Mouse (Mus musculus) brown adipose tissue, adult 24 weeks (tissue): ENCODE measurements around the gene Meaf6. TPM values are rescaled to one million over a fixed set of nuclear protein-coding genes. Genes with fewer than 3 reads are reported as not detected.

Experiments used
- H3K27ac ChIP-seq: fragments of 200-500 bp; replicated peaks from 2 replicates; pipeline ENCODE4 v1.5.1; 2012; ENCODE audit warnings: low read depth, mild to moderate bottlenecking, low read length
- H3K4me1 ChIP-seq: fragments of 200-500 bp; 2 replicates; pipeline ENCODE4 v1.6.1; 2012; ENCODE audit warnings: low read length, mixed read lengths; ENCODE audit not compliant: control insufficient read depth, insufficient read depth, insufficient read length
- H3K4me3 ChIP-seq: fragments of 200-500 bp; 2 replicates; pipeline ENCODE4 v1.5.1; 2012; ENCODE audit warnings: low read depth, mild to moderate bottlenecking, low read length, moderate library complexity; ENCODE audit not compliant: insufficient read depth
- polyA plus RNA-seq: library from polyadenylated mRNA; stranded (reverse); fragments of >200 nt; gene quantifications from 2 replicates; pipeline ENCODE4 v1.2.4, GENCODE M21; 2012; ENCODE audit not compliant: missing spikeins, insufficient read depth, insufficient read length

The Meaf6 gene
- polyA plus RNA-seq, 1 experiment = 15.2 TPM

DNA sequence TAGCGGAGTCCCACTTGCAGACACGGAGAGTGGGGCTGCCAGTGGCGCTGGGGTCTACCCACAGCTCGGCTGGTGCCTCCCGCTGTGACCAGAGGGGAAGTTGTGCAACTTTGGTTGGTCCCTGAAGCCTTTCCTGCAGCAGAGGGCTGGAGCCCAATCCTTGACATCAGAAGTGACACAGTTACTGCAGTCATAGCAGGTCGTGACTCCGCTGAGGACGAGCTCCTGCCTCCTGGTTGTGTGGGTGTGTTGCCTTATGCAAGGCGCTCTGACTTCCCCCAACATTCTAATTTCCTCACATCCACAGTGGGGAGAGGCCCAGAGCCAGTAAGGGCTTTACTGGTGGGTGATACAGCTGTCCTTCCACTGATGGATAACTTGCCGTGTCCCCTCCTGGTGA lies 60.3 kb downstream of the Meaf6 start:
- H3K4me1 ChIP-seq = 0 out of 2 replicates have a peak, but pooled peaks cover 2% of the 10 kb centered on the region
- H3K4me3 ChIP-seq = no peak overlapping the region
- H3K27ac ChIP-seq = peak overlapping the region; percentile 8; the same call in 1 of the 2 replicates

DNA sequence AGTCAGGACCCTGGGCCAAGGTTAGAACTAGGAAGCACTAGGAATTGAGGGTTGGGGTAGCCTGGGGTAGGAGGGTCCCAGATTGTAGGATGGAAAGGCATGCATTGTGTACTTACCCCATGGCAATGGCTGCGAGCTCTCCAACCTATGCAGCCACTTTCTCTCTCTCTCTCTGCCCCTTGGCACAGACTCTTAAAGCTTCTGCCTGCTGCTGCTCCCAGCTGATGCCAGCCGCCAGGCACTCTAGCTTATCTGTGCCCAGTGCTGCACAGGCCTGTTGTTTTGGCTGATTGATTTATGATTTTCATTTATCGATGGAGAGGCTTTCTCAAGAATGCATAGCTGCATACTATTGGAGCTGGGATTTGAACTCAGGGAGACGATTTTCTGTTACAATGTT lies 63.0 kb downstream of the Meaf6 start:
- Histone ChIP-seq H3K4me3 (no peak overlapping the region), H3K4me1 (0 out of 2 replicates have a peak, but pooled peaks cover 2% of the 10 kb centered on the region), H3K27ac (no peak overlapping the region)

DNA sequence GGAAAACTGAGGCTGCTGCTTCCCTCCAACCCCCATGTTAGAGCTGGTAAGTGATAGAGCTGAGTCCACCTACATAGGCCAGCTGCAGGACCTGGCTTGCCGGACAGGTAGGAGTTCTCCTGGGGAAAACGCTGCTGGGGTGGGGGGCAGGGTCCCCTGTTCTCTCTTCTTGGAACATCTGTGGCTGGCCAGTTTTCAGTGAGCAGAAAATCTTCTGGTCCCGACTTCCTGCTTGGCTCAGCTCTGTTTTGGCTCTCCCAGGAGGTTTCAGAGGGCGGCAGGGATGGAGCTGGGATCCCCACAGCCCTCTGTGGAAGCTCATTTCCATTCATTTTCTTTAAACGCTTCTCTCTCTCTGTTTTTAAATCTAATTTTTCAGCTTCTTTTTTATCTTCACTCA lies 64.5 kb downstream of the Meaf6 start:
- Histone ChIP-seq H3K27ac (no peak overlapping the region), H3K4me3 (no peak overlapping the region), H3K4me1 (0 out of 2 replicates have a peak, but pooled peaks cover 2% of the 10 kb centered on the region)

DNA sequence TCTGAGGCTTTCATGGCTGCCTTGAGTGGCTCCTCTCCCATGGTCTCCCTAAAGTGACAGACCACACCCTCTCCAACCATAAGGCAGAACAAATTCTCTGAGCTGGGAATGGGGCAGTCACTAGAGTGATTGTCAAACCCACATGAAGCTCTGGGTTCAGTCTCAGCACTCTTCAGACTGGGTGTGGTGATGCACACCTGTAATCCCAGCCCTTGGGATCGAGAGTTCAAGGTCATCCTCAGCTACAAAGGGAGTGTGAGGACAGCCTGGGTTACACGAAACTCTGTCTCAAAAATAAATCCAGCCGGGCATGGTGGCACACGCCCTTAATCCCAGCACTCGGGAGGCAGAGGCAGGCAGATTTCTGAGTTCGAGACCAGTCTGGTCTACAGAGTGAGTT lies 67.5 kb downstream of the Meaf6 start:
- Histone ChIP-seq H3K27ac (no peak overlapping the region), H3K4me1 (no peaks in the 10 kb centered on the region), H3K4me3 (no peak overlapping the region)

DNA sequence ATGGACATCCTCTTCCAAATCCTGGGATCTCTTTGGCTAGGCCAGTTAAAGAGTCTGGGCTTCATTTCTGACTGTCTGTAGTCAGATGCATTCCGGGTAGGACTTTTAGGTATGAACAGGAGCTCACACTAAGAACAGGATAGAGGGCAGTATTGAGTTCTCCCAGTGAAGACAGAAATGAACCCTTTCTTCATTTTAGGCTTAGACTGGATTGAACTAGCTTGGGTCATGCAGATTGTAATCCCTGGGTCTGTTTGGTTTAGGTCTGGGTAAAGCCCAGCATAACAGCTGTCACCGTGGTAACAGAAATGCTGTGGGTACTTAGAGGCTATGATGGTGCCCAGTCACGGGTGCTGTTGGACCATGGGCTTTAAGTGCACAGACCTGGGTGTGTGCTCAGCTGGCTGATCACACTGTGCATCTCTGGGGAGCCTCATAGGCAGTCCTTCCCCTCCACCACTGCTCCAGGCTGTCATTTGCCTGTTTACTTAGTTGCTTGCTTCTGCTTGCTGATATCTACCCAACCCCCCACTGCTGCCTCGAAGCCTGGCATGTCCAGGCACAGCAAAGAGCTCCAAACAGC lies 68.8 kb downstream of the Meaf6 start:
- Histone ChIP-seq H3K4me1 (no peaks in the 10 kb centered on the region), H3K4me3 (no peak overlapping the region), H3K27ac (no peak overlapping the region)

DNA sequence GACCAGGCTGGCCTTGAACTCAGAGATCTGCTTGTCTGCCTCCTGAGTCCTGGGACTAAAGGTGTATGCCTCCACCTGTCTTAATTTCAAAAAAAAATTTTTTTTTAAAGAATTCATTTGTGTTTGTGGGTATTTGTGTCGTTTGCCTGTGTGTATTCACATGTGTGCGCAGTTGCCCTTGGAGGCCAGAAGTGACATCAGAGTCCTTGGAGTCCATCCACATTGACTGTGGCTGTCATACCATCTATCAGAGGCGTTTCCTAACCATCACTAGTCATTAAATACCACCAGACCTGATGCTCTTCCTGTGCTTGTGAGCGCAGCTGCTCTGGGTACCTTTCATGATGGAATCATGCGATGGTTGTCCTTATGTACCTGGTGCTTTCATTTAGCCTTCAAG lies 70.7 kb downstream of the Meaf6 start:
- no peaks in the 10 kb centered on the region for H3K4me1 ChIP-seq
- no peak overlapping the region for H3K27ac ChIP-seq
- no peak overlapping the region for H3K4me3 ChIP-seq

DNA sequence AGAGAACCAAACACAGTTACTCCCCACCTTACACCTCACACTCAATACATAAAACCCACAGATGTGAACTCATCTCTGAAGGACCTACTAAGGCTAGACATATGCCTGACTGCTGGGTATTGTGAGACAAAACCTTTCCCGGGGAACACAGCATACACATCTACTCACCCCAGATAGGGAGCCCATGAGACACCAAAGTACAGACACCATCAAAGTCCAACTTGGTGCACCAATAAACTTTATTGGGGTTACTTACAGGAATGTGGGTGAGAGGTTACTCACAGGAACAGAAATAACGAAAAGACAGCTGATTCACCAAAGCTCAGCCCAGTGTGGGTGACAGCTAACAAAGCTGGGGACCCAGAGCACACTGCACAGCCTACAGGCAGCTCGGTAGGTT lies 72.4 kb downstream of the Meaf6 start:
- no peak overlapping the region for H3K4me3 ChIP-seq
- H3K4me1 ChIP-seq = no peaks in the 10 kb centered on the region
- H3K27ac ChIP-seq = no peak overlapping the region

DNA sequence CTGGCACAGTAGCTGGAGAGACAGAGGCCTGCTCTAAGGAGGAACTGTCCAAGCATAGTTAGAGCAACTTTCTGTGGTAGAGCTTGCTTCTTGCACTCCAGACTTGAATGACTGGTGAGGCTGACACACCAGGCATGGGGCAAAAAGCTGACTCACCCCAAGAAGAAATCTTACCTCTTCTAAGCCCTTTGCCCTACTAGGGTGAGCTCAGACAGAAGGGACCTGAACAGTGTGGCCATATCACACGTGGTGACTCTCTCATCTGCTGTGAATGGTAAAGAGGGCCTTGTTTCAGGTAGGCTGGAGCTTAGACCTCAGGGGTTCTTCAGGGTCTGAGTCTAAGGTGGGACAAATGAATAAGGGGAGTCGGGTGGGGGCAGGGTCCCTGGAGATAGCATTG lies 73.1 kb downstream of the Meaf6 start:
- Histone ChIP-seq H3K4me3 (no peak overlapping the region), H3K4me1 (no peaks in the 10 kb centered on the region), H3K27ac (no peak overlapping the region)

DNA sequence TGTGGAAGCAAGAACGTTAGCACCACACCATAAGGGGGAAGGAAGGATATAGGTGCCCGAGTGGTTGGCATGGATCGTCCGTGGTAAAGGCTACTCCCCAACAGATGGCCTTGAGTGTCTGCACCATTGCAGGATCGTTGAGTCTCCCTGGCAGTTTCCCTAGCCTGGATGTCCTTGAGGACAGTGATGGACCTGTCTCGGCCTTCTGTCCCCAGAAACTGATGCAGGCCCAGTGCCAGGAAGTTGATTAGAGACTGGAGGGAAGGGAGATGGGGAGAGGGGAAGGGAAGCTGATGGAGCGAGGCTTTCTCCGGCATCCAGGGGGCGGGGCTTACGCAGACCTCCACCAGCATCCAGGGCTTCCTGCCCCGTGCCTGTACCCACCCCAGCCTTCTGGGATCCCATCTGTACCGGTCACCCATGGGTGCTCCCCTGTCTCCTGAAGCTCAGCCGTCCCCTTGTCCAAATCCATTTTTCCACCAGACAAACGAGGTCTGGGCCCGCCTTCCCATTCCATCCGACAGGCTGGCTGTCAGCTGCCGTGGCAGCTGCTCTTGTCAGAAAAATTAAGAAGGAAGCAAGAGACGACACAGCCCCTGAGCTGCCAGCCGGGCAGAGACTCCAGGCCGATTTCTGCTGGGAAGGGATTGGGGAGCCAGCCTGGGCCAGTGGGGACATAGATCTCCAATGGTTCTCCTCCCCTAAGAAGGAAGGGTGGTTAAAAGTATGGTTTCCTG lies 73.8 kb downstream of the Meaf6 start:
- Histone ChIP-seq H3K4me1 (no peaks in the 10 kb centered on the region), H3K27ac (no peak overlapping the region), H3K4me3 (no peak overlapping the region)

DNA sequence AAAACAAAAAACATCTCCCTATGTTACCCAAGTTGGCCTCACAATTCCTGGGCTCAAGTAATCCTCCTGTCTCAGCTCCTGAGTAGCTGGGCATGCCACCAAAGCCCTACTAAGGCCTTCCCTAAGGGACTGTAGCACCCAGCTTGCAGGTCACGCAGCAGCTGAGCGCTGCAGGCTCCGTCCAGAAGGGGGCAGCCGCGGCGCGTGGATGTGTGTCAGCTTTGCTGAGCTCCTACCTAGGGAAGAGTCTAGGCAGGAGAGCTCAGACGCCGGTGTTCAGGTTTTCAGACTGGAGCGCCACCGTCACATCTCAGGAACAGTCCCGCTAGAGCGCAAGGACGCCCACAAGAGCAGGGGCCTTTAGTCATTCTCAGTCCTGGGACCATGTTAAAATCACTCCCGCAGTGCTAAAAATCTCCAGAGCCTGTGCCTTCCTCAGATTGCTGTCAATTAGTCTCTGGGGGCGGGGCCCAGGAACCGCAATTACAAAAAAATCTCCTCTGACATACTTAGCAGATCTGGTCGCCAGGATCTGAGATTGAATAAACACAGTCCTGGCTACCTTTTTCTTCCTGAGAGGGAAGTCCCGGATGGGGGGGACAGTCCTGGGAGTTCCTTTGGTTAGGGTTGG lies 75.5 kb downstream of the Meaf6 start:
- Histone ChIP-seq H3K4me3 (no peak overlapping the region), H3K4me1 (no peaks in the 10 kb centered on the region)

DNA sequence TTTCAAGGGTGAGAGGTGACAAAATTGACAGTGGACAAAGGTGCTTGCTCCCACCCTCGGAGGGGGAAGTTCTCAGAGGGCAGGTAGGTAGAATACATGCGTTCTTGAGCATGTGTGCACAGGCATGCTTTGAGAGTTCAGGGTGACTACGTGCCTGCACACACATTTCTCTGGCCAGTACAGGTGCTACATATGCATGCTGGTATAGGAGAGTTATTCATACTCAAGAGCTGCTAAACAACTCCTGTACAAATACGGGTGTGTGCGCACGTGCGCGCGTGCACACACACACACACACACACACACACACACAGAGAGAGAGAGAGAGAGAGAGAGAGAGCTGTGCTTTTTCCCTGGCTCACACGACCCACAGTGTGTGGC lies 76.0 kb downstream of the Meaf6 start:
- Histone ChIP-seq H3K27ac (no peak overlapping the region), H3K4me3 (no peak overlapping the region), H3K4me1 (no peaks in the 10 kb centered on the region)

More for the DNA sequence above, 75.5 kb downstream of the Meaf6 start:
- H3K27ac ChIP-seq = no peak overlapping the region

DNA sequence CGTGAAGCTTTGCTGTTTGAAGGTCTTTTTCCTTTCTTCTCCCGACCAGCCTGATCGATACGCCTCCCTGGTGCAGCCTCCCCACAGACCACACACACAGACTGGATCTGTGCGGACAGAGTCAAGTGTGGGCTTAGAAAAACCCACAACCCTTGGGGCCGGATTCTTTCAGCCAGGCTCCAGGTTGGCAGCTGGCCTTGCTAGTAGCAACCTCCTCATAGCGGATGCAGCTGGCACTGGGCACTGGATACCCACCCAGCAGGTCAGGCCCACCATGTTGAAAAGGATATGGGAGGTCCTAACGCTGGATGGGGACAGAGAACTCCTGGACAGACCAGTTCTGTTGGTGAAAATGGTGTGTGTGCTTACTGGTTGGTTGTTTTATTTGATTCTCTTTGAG lies 76.5 kb downstream of the Meaf6 start:
- H3K4me1 ChIP-seq = no peaks in the 10 kb centered on the region
- H3K27ac ChIP-seq = no peak overlapping the region
- H3K4me3 ChIP-seq = no peak overlapping the region

DNA sequence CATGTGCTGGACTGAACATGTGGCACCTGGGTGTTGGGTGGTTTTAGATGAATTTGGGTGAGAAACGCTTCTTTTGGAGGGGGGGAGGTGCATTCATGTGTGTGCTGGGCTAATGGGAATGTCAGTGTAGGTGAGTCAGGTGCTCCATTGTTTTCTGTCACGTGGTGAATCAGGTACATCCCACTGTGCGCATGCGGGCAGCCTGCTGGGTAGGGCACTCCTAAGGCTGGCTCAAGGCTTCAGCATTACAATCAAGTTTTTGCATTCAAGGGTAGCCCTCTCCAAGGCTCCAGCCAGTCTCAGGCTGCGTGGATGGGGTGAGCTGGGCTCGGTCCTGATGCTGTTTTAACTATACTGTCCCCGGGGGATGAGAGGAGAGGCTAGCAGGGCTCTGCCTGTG lies 77.8 kb downstream of the Meaf6 start:
- H3K4me1 ChIP-seq = no peaks in the 10 kb centered on the region
- no peak overlapping the region for H3K27ac ChIP-seq
- no peak overlapping the region for H3K4me3 ChIP-seq
